Mouse (Mus musculus) embryonic facial prominence, embryonic 11.5 days (tissue): Measurements from ENCODE around the gene Olfm3. TPM values are rescaled to one million over a fixed set of nuclear protein-coding genes. Genes with fewer than 3 reads are reported as not detected.

ENCODE experiments used
- ATAC-seq: fragments of 200-750 bp; cut with Nextera tagmentation; replicated peaks from 2 replicates; pipeline ENCODE4 v1.8.0; 2017; ENCODE audit warnings: low read depth; ENCODE audit not compliant: insufficient number of reproducible peaks, low FRiP score, low TSS enrichment
- DNase-seq: peaks from one replicate; pipeline ENCODE4 v3.0.0-alpha.2; 2015; ENCODE audit warnings: low spot score
- H3K27ac ChIP-seq: fragments of 300-500 bp; sonication (generic); replicated peaks from 2 replicates; pipeline ENCODE4 v1.5.1; 2014; ENCODE audit warnings: mild to moderate bottlenecking, low read depth, low read length, control low read depth
- H3K27me3 ChIP-seq: fragments of 300-500 bp; sonication (generic); 2 replicates; pipeline ENCODE4 v1.6.1; 2014; ENCODE audit warnings: mild to moderate bottlenecking, low read length, moderate library complexity, mixed read lengths; ENCODE audit not compliant: control insufficient read depth, insufficient read depth
- H3K36me3 ChIP-seq: fragments of 300-500 bp; sonication (generic); replicated peaks from 2 replicates; pipeline ENCODE4 v1.6.1; 2014; ENCODE audit warnings: low read depth, mild to moderate bottlenecking, low read length, moderate library complexity, mixed read lengths; ENCODE audit not compliant: control insufficient read depth, insufficient read depth
- H3K4me1 ChIP-seq: fragments of 300-500 bp; sonication (generic); 2 replicates; pipeline ENCODE4 v1.6.1; 2014; ENCODE audit warnings: low read length, mixed read lengths; ENCODE audit not compliant: control insufficient read depth, insufficient read depth
- H3K4me2 ChIP-seq: fragments of 300-500 bp; sonication (generic); 2 replicates; pipeline ENCODE4 v1.6.1; 2014; ENCODE audit warnings: low read depth, mild to moderate bottlenecking, control low read depth, low read length, moderate library complexity
- H3K4me3 ChIP-seq: fragments of 300-500 bp; sonication (generic); 2 replicates; pipeline ENCODE4 v1.5.1; 2014; ENCODE audit warnings: low read depth, low read length, control low read depth
- H3K9ac ChIP-seq: fragments of 300-500 bp; sonication (generic); replicated peaks from 2 replicates; pipeline ENCODE4 v1.6.1; 2014; ENCODE audit warnings: mild to moderate bottlenecking, control low read depth, low read length
- H3K9me3 ChIP-seq: fragments of 300-500 bp; sonication (generic); replicated peaks from 2 replicates; pipeline ENCODE4 v1.6.1; 2016; ENCODE audit warnings: mild to moderate bottlenecking, low read length, inconsistent platforms, mixed read lengths; ENCODE audit not compliant: control insufficient read depth
- WGBS: fragments of 180-500 bp; shearing (Covaris S2); extraction: QIAGEN DNeasy Blood & Tissue Kit; methylation state at CpG from one replicate; pipeline ENCODE4 v1.1.7; 2014; 5-methylcytosine and 5-hydroxymethylcytosine counted together
- polyA plus RNA-seq: library from polyadenylated mRNA; unstranded; fragments of >200 nt; fragmentation: Nextera tagmentation; extraction: Ambion mirVana; gene quantifications from 2 replicates; pipeline ENCODE4 v1.2.1, GENCODE M21; 2014

The Olfm3 gene
- 0.50 and 0.82 TPM in 2 replicates for polyA plus RNA-seq

DNA sequence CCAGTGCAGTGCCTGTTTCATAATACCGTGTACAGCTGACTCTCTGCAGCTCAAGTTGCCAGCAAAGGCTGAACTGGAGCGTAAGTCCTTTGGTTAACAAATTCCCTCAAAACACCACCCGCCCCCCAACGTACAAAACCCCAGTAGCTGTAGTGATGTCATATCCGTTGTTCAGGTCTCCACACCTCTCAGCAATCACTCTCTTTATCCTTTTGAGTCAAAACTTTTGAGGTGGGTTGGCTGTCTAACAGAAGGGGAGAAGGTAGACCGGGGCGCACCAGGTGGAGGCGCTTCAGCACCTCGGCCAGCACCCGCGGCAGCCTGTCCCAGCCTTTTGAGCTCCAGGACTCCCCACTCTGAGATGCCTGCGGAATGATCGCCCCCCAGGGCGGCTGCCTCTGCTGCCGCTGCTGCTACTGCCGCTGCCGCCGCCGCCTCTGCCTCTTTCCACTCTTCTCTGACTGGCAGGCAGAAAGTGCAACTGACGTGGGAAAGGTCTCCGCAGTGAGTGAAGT lies at the start of gene Olfm3:
Gene Olfm3 (plus strand): TSS at position 155 of the 515 bp plus-strand sequence.
- H3K4me1 ChIP-seq = no peaks in the 10 kb centered on the region
- no peak within 1 kb of the TSS for H3K27ac ChIP-seq
- H3K27me3 ChIP-seq = no peaks in the 10 kb centered on the region
- H3K9ac ChIP-seq = no peak within 1 kb of the TSS
- no peaks in the 10 kb centered on the region for H3K9me3 ChIP-seq
- H3K36me3 ChIP-seq = no peaks in the 10 kb centered on the region
- H3K4me3 ChIP-seq = peak within 1 kb of the TSS; percentile 20
- peak within 1 kb of the TSS; percentile 40 for H3K4me2 ChIP-seq
- ATAC-seq (peak; percentile 83), DNase-seq (peak; percentile 82)
- WGBS = 4% methylated on average over 21 of the region's 21 CpGs

DNA sequence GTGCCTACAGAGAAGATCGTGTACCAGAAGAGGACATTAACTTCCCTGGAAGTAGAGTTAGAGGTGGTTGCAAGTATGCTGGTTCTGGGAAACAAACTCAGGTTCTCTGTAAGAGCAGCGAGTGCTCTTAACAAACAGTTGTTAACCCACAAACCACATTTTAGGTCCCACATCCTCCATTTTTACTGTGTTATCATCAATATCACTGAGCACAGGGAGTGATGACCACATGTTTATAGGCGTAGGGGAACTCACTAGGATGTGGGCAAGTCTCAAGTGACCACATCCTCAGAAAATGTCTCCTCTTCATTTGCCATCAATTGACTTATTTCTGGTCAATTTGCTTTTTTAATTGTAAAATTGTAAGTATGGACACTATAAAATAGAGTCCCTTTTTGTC lies 14.1 kb upstream of the Olfm3 start:
- Histone ChIP-seq H3K27ac (no peak overlapping the region), H3K4me3 (no peak overlapping the region), H3K4me2 (no peak overlapping the region; the same call in 1 of the 2 replicates), H3K4me1 (no peaks in the 10 kb centered on the region), H3K36me3 (no peaks in the 10 kb centered on the region), H3K9me3 (no peaks in the 10 kb centered on the region), H3K27me3 (no peaks in the 10 kb centered on the region), H3K9ac (no peak overlapping the region)
- ATAC-seq (no peak), DNase-seq (no peak)
- 86% methylated on average over 3 of the region's 3 CpGs for WGBS

GRCm38 (mm10) chr3:114904633-114905423 lies 950 bp downstream of the Olfm3 start:
- Histone ChIP-seq H3K27ac (no peak overlapping the region), H3K4me2 (peak overlapping the region; percentile 40), H3K36me3 (no peaks in the 10 kb centered on the region), H3K27me3 (no peaks in the 10 kb centered on the region), H3K9me3 (no peaks in the 10 kb centered on the region), H3K4me1 (no peaks in the 10 kb centered on the region), H3K9ac (no peak overlapping the region), H3K4me3 (peak overlapping the region; percentile 20)
- 22% methylated on average over 16 of the region's 16 CpGs for WGBS
- DNase-seq (peak; percentile 52), ATAC-seq (peak; percentile 48; the same call in 1 of the 2 replicates)

GRCm38 (mm10) chr3:114907537-114907936 lies 3.7 kb downstream of the Olfm3 start:
- ATAC-seq (no peak), DNase-seq (no peak)
- Histone ChIP-seq H3K36me3 (no peaks in the 10 kb centered on the region), H3K4me3 (no peak overlapping the region), H3K9ac (no peak overlapping the region), H3K27me3 (no peaks in the 10 kb centered on the region), H3K4me1 (no peaks in the 10 kb centered on the region), H3K4me2 (no peak overlapping the region), H3K9me3 (no peaks in the 10 kb centered on the region), H3K27ac (no peak overlapping the region)

- H3K9me3 ChIP-seq = no peaks in the 10 kb centered on the region
- ATAC-seq = no peak
- no peak overlapping the region for H3K9ac ChIP-seq
- no peaks in the 10 kb centered on the region for H3K36me3 ChIP-seq
- no peak overlapping the region for H3K4me2 ChIP-seq
- no peak overlapping the region for H3K4me3 ChIP-seq
- H3K4me1 ChIP-seq = no peaks in the 10 kb centered on the region
- no peak for DNase-seq
- no peak overlapping the region for H3K27ac ChIP-seq
- WGBS = 79% methylated on average over 3 of the region's 3 CpGs
- H3K27me3 ChIP-seq = no peaks in the 10 kb centered on the region
Measured at GRCm38 (mm10) chr3:114908846-114909245, 5.0 kb downstream of the Olfm3 start.

DNA sequence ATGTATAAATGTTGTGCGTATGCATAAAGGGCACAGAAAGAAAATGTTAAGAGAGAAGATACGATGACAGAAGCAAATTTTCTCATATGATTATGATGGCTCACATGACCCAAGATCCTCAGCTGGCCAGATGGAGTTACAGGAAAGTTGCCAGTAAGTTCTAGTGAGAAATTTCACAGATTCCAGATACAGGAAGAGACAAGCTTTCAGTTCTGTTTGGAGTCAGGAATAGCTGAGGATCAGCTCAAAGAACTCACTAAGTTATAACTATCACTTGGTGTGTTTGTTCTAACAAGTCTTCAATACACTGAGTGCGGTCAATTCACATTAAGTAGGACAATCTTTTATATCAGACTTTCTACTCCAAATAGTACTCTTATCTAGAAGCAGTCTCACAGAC lies 16.2 kb downstream of the Olfm3 start:
- Histone ChIP-seq H3K4me1 (no peaks in the 10 kb centered on the region), H3K9me3 (no peaks in the 10 kb centered on the region), H3K27ac (no peak overlapping the region), H3K36me3 (no peaks in the 10 kb centered on the region), H3K4me3 (no peak overlapping the region), H3K27me3 (no peaks in the 10 kb centered on the region), H3K4me2 (no peak overlapping the region), H3K9ac (no peak overlapping the region)
- 87% methylated on average over 3 of the region's 3 CpGs for WGBS
- no peak for DNase-seq
- no peak for ATAC-seq

DNA sequence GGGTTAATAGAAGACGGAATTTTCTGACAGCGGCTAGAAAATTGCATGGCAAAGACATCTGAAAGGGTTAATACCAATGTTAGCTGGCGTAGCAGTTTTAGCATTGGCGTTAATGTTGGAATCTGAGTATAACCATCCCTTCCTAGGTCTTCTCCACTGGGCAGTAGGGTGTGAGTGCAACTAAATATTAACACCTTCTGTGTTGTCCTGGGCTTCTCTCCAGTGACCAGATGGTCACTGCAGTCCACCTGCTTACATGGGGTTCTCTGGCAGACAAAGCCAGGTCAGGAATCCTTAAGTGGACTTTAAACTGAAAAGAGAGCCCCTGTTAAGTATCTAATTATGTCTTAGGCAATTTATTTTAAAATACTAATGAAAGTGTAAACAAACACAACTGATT lies 25.7 kb downstream of the Olfm3 start:
- H3K27me3 ChIP-seq = no peaks in the 10 kb centered on the region
- ATAC-seq = no peak

DNA sequence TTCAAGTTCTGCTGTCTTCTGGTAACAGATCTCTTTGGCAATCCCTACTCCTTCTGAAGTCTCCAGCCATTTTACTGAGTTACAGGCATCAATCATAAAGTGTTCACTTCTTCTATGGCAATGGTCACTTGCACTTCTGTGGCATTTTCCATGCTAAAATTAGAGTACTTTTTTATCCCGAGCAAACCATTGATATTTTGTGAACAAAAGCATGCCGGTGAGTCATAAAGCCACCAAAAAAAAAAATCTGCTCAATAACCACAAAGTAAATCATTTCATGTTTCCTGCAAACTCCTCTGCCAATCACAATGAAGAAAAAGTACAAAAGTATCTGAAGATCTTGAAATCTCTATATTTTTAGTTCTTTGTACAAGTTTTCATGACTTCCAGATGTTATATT lies 26.5 kb downstream of the Olfm3 start:
- no peak for DNase-seq
- 76% methylated on average over 2 of the region's 2 CpGs for WGBS

More for the DNA sequence above, 25.7 kb downstream of the Olfm3 start:
- 73% methylated on average over 4 of the region's 4 CpGs for WGBS
- no peak for DNase-seq
- H3K4me1 ChIP-seq = no peaks in the 10 kb centered on the region
- no peak overlapping the region for H3K4me3 ChIP-seq
- H3K4me2 ChIP-seq = no peak overlapping the region
- H3K9me3 ChIP-seq = no peaks in the 10 kb centered on the region
- no peak overlapping the region for H3K9ac ChIP-seq
- no peak overlapping the region for H3K27ac ChIP-seq
- H3K36me3 ChIP-seq = no peaks in the 10 kb centered on the region

More for the DNA sequence above, 26.5 kb downstream of the Olfm3 start:
- Histone ChIP-seq H3K4me3 (no peak overlapping the region), H3K4me1 (no peaks in the 10 kb centered on the region), H3K4me2 (no peak overlapping the region), H3K9ac (no peak overlapping the region), H3K27me3 (no peaks in the 10 kb centered on the region), H3K9me3 (no peaks in the 10 kb centered on the region), H3K36me3 (no peaks in the 10 kb centered on the region), H3K27ac (no peak overlapping the region)
- no peak for ATAC-seq
